Mouse (Mus musculus) heart, adult 11 months (tissue): Measurements from ENCODE around the gene Clcn1.
A peak's percentile ranks its signal among the peaks of the same experiment; 100 is the strongest.

Experiments used
- DNase-seq: peaks from one replicate; pipeline ENCODE4 v3.0.0; 2022

Clcn1 gene

DNA sequence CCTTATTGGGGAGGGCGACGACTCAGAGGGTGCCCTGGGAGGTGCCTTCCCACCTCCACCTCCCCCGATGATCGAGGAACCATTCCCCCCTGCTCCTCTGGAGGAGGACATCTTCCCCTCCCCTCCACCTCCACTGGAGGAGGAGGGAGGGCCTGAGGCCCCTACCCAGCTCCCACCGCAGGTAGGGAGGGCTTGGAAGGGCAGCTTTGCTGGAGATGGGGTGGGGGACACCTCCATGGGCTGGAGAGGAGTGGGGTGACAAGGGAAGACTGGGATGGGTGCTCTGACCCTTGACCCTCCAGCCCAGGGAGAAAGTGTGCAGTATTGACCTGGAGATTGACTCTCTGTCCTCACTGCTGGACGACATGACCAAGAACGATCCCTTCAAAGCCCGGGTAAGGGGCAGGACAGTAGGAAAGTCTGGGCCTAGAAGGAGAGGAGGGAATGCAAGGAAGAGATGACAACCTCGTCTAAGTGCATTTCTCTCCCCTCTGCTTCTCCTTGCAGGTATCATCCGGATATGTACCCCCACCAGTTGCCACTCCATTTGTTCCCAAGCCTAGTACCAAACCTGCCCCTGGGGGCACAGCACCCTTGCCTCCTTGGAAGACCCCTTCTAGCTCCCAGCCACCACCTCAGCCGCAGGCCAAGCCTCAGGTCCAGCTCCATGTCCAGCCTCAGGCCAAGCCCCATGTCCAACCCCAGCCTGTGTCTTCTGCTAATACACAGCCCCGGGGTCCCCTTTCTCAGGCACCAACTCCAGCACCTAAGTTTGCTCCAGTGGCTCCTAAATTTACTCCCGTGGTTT is 64.7 kb downstream of the Clcn1 start:
- DNase-seq: peak; percentile 95

DNA sequence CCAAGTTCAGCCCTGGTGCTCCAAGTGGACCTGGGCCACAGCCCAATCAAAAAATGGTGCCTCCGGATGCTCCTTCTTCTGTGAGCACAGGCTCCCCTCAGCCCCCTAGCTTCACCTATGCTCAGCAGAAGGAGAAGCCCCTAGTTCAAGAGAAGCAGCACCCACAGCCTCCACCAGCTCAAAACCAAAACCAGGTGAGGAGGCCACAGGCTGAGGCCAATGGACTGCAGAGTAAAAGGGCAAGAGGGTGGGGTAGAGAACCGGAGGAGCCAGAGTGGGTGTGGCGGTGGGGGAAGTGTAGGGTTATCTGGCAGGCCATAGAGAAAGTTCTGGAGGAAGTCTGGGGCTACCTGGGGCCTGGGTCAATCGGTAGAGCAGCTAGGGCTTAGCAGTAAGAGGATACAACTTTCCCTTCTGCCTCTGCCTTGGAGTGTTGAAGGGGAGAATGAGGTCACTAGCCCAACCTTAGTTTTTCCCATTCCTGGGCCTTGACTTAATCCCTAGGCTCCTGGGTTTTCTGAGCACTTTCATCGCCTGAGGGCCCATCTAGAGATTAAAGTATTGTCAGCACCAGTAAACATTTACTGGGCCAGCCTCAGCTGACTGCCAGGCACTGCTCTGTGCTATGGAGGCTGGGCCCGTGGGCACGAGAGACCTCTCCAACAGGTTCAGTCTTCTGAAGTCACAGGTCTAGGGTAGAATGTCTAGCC is 65.4 kb downstream of the Clcn1 start:
- peak; percentile 96 for DNase-seq

DNA sequence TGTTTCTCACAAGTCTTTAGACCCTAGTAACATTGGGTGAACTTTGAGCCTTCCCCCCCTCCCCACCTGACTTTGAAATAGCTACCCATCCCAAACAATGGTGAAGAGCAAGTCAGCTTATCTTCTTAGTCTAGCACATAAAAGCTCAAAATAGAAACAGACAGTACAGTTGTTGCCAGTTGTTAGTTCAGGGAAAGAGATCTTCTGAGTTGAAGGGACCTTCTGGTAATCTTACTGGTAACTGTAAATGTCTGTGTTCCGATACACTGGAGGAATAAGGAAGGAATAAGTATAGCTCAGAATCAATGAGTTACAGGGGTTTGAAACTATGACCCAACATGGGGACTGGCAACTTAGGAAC is 66.0 kb downstream of the Clcn1 start:
- no peak for DNase-seq

DNA sequence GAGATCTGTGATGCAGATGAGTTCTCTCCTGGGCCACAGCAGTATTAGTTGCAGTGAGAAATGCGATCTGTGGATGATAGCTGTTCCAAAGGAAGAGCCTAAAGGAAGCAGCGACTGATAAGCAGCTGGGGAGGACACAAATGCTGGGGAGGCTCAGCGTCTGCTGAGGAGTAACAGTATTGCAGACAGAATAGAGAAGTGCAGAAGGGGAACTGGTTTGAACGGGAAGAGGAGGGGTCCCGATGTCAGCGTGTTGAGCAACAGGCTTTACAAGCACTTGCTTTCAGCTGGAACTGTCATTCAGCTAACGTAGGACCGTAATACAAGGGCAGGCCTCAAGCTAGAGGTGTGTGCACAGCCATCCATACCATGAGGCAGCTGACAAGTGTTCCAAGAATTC is 66.7 kb downstream of the Clcn1 start:
- peak; percentile 97 for DNase-seq

DNA sequence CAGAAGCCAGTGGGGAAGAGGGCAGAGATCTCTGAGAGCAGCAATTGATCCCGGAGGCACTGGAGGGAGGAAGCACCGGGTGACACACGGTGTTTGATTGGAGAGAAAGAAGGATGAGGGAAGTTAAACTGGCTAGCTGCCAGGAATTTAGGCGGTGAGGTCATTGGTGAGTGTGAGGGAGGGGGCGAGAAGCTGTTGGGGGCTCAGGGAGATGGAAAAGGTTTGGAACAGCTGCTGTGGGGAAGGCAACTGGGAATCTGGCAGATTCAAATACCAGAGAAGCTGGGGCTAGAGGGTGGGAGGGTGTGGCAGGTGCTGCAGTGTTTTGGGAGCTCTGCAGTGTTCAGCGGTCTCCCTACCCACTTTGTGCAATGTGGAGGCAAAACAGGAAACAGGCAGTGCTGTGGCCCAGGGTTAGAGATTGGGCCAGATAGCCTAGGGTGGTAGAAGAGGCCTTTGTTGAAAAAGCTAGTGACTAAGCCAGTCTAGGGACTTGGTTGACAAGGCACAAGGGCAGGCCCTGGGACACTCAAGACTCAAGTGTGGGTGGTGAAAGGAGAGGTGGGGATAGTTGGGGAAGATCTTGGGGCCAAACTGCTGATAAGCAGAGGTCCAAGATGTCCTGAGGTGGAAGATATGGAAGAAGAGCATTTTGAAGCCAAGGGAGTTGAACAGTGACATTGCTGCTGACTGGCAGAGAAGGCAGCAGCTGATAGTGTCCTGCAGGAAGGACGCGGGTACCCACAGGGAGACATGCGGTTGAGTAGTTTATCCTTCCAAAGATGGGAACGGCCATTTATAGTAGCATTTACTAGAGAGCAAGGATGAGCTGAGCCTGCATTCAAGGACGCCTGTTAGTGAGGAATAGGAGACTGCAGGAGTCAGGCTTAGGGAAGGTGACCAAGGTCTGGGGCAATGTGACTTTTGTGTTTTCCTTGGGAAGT is 67.9 kb downstream of the Clcn1 start:
- peak; percentile 98 for DNase-seq

DNA sequence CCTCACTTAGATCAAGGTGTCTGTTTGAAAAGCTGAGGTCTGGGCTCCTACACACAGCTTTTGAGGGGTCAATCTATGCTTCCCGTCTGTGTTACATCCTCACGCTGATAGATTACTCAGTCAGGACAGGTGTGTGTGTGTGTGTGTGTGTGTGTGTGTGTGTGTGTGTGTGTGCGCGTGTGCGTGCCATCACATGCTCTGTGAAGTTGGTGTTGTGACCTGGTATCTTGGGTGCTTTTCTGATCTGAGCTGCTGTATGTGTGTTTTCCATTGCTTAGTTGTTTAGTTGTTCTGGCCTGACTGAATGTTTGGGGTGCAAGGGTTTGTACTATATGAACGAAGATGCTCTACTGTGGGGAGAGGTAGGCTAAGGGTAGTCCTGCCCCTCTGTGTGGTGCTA is 68.9 kb downstream of the Clcn1 start:
- peak; percentile 81 for DNase-seq

DNA sequence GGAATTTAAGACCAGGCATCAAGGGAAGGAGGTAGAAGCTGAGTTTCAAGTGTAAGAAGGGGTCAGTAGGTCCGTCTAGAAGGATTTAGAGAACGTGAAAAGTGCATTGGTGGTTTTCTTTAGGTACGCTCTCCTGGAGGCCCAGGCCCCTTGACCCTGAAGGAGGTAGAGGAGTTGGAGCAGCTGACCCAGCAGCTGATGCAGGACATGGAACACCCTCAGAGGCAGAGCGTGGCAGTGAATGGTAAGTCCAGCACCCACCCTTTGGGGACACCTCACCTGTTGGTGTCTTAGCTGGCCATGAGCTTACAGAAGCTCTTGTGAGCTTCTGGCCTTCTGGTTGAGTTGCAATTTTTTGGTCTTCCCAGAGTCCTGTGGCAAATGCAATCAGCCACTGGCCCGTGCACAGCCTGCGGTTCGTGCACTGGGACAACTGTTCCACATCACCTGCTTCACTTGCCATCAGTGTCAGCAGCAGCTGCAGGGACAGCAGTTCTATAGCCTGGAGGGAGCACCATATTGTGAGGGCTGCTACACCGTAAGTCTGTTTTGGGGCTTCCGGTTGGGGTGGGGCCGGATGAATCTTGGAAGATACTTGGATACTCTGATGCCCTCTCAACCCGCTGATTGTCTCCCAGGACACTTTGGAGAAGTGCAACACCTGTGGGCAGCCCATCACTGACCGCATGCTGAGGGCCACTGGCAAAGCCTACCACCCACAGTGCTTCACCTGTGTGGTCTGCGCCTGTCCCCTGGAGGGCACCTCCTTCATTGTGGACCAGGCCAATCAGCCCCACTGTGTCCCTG is 69.5 kb downstream of the Clcn1 start:
- DNase-seq: peak; percentile 91

DNA sequence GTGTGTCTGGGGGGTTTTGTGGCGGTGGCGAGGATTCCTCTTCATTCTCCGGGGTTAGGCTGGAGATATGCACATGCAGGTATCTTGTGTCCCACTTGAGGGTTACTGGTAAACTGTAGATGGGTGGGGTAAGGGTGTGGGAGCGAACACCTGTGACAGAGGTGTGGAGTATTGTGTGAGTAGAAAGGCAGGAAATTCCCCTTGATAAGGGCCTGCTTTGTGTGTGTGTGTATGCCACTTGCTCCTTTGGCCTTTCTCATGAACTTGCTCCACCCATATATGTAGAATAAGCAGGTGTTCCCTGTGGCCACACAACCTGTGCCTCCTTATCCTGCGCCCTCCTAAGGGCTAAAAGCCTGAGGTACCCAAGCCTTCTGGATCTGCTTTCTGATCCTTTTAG is 70.4 kb downstream of the Clcn1 start:
- peak; percentile 86 for DNase-seq

DNA sequence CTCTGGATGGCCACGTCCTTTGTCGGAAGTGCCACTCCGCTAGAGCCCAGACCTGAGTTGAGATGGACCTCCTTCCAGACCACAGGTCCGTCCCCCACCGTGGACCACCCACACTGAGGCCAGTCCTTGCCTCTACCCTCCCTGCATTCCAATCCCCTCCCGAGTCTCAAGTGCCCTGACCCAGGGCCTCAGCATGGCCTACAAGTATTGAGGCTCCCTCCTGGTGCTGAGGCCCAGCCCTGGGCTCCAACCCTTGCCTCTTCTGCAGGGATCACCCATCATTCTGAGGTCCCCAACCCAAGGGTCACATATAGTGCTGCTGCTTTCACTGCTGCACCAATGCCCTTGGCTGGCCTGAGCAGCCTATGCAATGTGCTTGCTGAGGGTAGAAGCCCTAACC is 71.4 kb downstream of the Clcn1 start:
- DNase-seq: peak; percentile 93

DNA sequence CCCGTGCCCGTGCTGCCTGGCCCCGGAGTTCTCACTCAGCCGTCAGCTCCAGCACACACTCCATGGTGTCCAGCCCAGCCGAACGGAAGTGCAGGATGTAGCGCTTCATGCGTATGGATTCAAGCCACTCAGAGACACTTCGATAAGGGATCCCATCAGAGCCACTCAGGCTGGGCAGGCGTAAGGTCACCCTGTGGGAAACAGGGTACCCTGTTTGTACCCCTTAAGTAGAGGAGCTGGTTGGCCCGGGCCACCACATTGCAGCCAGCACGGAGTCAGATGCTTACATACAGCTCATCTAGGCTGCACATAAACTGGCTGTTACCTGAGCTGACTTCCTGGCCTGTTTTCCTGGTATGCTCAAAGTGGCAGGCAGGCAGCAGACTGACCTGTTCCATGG is 72.4 kb downstream of the Clcn1 start:
- peak; percentile 95 for DNase-seq

DNA sequence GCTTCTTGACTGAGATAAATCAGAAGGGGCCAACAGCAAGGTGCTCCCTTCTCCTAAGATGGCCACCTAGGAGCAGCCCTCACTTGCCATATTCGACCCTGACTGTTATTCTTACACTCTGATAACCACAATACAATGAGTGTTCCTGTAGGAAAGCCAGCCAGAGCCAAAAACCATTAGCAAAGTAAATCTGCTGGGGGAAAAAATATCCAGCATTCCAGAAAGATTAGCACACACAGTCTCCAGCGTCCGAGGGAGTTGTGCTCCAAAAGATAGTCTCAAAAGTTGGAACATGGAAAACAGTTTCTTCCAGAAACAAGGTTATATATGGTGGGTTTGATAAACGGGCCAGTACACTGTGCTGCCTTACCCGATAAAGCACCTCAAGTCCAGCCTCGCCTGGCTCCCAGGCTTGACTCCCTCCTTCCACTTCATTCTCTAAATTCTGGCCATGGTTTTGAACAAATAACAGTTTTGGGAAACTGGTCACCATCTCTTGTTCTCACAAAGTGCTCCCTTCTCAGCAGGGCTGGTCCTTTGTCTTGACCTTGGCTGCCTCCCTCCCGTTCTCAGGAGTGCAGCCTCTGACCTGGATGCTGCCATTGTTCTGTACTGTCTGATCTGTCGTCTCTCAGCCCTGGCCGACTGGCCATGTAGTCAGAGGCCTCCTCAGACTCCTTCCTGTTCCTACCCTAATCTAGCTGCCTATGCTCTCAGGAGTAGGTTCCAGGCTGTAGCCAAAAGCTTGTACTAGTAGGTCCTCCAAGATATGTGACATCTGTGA is 73.1 kb downstream of the Clcn1 start:
- peak; percentile 97 for DNase-seq

DNA sequence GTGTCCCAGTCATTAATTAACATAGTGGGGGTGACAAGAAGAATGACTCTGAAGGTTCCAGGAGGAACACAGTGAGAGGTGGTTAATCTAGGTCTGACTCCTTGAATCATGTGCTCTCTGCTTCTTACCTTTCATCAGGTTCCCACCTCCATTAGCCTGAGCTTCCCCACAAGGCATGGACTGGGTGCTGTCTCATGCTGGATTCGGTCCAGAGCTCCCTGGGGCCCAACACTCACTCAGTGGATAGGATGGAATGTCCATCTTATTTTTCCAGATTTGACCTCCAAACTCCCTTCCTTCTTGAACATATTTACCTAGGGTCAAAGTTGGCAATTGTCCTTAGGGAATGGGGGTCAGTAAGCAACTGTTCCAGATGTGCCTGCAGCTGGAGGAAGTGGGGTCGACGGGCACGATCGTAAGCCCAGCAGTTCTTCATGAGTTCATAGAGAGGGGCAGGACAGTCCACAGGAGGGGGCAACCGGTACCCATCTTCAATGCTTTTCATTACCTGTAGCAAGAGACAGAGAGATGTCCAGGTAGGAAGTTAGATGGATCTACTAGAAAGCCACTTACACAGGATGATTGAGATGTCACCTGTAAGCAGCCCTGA is 73.9 kb downstream of the Clcn1 start:
- DNase-seq: peak; percentile 94

DNA sequence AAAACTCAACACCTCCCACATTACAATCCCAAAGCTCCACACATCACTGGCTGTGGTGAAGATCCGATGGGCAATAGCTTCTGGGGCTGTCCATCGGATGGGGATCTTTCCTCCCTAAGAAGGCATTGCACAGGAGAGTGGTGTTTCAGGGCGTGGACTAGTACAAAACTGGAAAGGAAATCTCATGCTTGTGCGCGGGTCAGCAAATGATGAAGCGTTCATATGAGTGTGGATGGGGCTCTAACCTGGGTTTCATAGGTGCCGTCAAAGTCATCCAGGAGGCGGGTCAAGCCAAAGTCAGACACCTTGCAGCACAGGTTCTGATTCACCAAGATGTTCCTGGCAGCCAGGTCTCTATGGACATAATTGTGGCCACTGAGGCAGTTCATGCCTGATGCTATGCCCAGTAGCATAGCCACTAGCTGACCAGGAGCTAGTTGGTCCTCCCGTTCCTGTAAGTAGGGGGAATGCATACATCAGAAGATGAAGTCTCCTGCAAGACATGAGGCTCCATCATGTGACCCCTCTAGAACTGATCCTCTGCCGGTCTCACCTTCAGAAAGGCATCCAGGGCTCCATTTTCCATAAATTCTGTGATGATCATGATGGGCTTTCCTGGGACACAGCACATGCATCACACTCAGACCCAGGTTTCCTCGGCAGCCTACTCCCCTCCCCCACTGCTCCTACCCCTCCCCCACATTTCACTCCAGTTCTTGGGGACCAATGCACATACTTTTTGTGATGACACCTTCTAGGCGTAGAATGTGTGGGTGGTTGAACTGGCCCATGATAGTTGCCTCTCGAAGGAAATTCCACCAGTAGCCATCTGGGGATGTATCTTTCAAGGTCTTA is 74.8 kb downstream of the Clcn1 start:
- DNase-seq: peak; percentile 90

DNA sequence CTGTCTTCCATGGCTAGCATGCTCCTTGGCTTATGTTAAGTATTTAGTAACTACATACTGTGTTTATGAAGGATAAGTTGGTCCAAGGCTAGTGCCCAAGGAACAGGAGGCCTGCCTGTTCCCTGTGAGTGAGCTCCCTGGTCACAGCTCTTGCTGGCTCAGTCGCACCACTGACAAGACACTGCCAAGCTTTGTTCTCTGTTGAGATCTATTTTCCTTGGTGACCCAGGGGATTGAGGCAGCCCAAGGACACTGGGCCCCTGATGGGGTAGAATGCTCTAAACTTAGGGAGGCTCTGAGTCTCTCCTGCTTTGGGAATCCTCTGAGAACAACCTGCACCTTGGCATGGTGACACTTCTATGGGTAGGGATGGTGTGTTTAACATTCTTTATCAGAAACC is 75.6 kb downstream of the Clcn1 start:
- DNase-seq: peak; percentile 93

DNA sequence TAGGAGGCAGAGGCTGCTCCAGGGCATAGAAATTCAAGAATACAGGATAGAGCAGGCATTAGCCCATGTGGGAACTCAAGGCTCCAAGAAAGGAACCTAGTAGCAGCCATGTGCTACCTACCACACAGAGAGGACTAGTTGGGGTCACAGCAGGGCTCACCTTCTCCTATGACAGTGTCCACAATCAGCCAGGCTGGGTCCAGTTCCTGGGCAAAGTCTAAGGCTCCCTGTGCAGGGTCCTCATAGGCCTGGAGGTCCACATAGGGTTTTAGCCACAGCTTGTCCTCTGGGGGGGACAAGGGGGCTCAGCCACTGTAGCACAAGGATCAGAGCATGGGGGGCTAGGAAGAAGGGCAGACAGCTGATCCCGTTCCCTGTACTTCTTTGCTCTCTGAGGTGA is 76.0 kb downstream of the Clcn1 start:
- peak; percentile 86 for DNase-seq

DNA sequence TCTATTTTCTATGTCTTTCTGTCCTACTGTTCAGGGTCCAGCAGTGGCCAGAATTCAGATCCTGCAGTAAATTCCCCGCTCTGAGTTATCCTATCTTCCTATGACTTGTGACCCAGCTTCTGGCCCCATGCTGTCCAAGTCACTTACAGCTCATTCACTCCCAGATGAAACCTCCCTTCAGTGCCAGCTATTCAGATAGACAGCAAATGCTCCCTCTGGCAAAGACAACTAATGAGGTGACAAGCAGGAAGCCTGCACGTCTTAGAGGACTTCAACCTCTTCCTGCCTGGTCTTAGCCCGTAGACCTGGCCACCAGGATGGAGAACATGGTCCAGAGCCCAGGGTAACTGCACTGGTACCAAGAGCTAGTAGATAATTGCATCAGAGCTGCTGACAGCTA is 76.5 kb downstream of the Clcn1 start:
- DNase-seq: peak; percentile 93

DNA sequence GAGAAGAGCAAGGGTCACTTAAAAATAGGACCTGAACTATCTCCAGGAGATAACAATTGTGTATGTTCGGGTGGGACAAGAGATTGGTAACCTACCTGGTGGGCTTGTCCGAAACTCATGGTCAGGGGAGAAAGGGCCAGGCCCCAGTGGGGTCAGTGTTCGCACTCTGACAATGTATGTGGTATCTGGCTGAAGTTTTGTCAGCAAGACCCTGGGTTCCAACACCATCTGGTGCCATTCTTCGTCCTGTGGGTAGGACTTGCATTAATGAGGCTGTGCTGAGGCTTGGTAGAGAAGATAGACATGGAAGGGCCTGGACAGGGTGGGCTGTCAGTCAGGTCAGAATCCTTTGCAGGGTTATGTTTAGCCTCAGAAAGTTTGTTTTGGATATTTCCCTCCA is 77.6 kb downstream of the Clcn1 start:
- peak; percentile 86 for DNase-seq

DNA sequence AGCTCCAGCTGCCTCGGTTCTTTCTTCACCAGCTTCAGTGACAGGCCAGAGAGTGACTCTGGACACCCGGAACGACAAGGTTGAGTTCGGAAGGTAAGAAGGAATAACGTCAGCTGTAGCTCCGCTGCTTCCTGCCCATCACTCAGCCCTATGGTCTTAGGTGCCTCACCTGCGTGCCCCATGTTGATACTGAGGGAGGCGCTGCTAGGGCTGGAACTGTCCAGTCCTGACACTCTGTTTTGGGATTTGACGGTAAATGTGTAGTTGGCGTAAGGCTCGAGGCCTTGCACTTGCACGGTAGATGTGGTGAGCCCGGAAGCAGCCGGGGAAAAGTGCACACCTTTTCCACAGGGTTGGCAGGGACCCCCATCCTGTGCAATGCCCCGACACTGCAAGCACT is 78.1 kb downstream of the Clcn1 start:
- DNase-seq: peak; percentile 89

DNA sequence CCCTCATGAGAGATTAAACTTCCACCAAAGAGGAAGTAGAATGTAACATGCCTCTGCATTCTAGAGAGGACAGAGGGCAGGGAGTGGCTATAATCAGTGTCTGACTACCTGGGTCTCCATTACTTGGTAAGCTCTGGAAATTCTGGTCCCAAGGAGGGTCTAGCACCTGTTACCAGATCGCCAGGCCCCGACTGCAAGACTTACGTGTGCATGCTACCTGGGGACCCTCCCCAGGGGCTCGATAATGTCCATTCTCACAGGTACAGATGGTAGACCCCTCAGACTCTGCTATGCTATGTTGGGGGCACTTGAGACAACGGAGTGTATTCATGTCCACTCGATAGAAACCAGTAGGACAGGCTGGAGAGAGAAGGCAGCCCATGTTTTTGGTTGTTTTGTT is 78.7 kb downstream of the Clcn1 start:
- peak; percentile 90 for DNase-seq
